Mouse (Mus musculus) forebrain, embryonic 14.5 days (tissue): ENCODE measurements around the gene Creb3l2. TPM values are rescaled to one million over a fixed set of nuclear protein-coding genes. Genes with fewer than 3 reads are reported as not detected.

Source experiments
- ATAC-seq: fragments of 200-750 bp; cut with Nextera tagmentation; 2 replicates; pipeline ENCODE4 v1.8.0; 2017; ENCODE audit warnings: mild to moderate bottlenecking, moderate library complexity
- DNase-seq: peaks from one replicate; pipeline ENCODE4 v3.0.0-alpha.2; 2015; ENCODE audit warnings: low spot score
- H3K27ac ChIP-seq: fragments of 300-500 bp; sonication (generic); 2 replicates; pipeline ENCODE4 v1.5.1; 2014; ENCODE audit warnings: low read depth, mild to moderate bottlenecking, control low read depth, low read length, moderate library complexity
- H3K27me3 ChIP-seq: fragments of 300-500 bp; sonication (generic); replicated peaks from 2 replicates; pipeline ENCODE4 v1.6.1; 2014; ENCODE audit warnings: low read length, control low read depth, mixed read lengths; ENCODE audit not compliant: control insufficient read depth, insufficient read depth
- H3K36me3 ChIP-seq: fragments of 300-500 bp; sonication (generic); 2 replicates; pipeline ENCODE4 v1.6.1; 2014; ENCODE audit warnings: low read length, control low read depth; ENCODE audit not compliant: control insufficient read depth, insufficient read depth
- H3K4me1 ChIP-seq: fragments of 300-500 bp; sonication (generic); 2 replicates; pipeline ENCODE4 v1.6.1; 2014; ENCODE audit warnings: antibody characterized with exemption, low read length, control low read depth; ENCODE audit not compliant: control insufficient read depth, insufficient read depth
- H3K4me2 ChIP-seq: fragments of 300-500 bp; sonication (generic); 2 replicates; pipeline ENCODE4 v1.6.1; 2014; ENCODE audit warnings: mild to moderate bottlenecking, control low read depth, low read length
- H3K4me3 ChIP-seq: fragments of 300-500 bp; sonication (generic); 2 replicates; pipeline ENCODE4 v1.5.1; 2014; ENCODE audit warnings: low read depth, low read length, control low read depth
- H3K9ac ChIP-seq: fragments of 300-500 bp; sonication (generic); 2 replicates; pipeline ENCODE4 v1.6.1; 2014; ENCODE audit warnings: mild to moderate bottlenecking, low read length, control low read depth, moderate library complexity
- H3K9me3 ChIP-seq: fragments of 300-500 bp; sonication (generic); replicated peaks from 2 replicates; pipeline ENCODE4 v1.6.1; 2016; ENCODE audit warnings: low read length, control low read depth, mixed read lengths; ENCODE audit not compliant: control insufficient read depth
- WGBS: fragments of 180-500 bp; shearing (Covaris S2); extraction: QIAGEN DNeasy Blood & Tissue Kit; methylation state at CpG from one replicate; pipeline ENCODE4 v1.1.7; 2014; 5-methylcytosine and 5-hydroxymethylcytosine counted together
- polyA plus RNA-seq: library from polyadenylated mRNA; unstranded; fragments of >200 nt; fragmentation: Nextera tagmentation; extraction: Ambion mirVana; gene quantifications from 2 replicates; pipeline ENCODE4 v1.2.1, GENCODE M21; 2014

The Creb3l2 gene
- polyA plus RNA-seq, 1 experiment from 2014 or later, result 2.4 TPM

DNA sequence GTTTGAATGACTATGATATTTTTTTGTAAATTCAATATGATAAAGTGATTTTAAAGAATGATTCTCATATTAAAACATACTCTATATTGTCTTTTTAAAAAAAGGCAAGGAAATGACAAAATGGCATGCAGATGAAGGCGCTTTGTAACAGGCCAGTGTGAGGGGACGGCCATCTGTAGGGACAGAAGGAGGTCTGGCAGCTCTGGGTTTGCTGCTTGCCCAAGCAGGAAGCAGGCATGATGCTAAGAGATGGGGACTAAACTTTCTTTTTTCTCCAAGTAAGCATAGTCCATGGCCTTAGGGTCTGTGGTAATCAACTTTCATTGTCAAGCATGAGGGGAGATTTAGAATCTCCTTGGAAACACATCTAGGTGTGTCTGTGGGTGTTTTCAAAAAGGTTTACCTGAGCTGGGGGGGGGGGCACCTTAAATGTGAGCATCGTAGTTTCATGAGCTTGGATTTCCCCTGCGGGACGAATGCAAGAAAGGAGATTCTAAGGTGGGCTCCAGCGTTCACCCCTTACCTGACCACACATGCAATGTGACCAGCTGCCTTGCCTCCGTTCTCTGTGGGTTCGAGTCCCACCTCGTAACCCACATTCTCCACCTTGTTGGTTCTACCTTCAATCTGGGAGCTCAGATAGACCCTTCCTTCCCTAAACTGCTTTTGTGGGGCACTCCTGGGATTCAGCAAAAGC, 115.9 kb downstream of the Creb3l2 start:
- Histone ChIP-seq H3K9ac (no peak overlapping the region), H3K9me3 (no peaks in the 10 kb centered on the region), H3K4me2 (no peak overlapping the region), H3K27ac (no peak overlapping the region), H3K4me3 (no peak overlapping the region), H3K27me3 (no peaks in the 10 kb centered on the region), H3K36me3 (no peaks in the 10 kb centered on the region), H3K4me1 (peaks cover 26% of the 10 kb centered on the region; the same call in 1 of the 2 replicates)
- DNase-seq, result no peak
- no peak for ATAC-seq
- 97% methylated on average over 9 of the region's 9 CpGs for WGBS

GRCm38 (mm10) chr6:37325076-37325475, 116.9 kb downstream of the Creb3l2 start:
- Histone ChIP-seq H3K9ac (no peak overlapping the region), H3K4me2 (no peak overlapping the region), H3K4me1 (peaks cover 19% of the 10 kb centered on the region; the same call in 1 of the 2 replicates), H3K9me3 (no peaks in the 10 kb centered on the region), H3K27me3 (no peaks in the 10 kb centered on the region), H3K36me3 (no peaks in the 10 kb centered on the region), H3K4me3 (no peak overlapping the region), H3K27ac (no peak overlapping the region)
- ATAC-seq (no peak), DNase-seq (no peak)
- 92% methylated on average over 3 of the region's 3 CpGs for WGBS

DNA sequence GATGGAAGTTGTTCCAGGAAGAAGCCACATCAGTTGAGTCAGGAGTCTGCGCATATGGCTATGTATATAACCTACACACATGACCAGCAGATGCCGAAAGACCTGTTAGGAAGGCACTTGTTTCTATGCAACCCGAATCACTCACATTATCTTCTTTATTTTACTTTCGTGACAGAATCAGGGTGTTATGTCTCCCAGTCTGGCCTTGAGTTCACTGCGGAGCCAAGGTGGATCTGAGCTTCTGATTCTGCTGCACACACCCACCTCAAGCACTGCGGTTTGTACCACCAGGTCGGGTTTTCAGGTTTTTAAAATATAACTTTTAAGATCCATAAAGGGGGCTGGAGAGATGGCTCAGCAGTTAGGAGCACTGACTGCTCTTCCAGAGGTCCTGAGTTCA, 119.3 kb downstream of the Creb3l2 start:
- no peak for DNase-seq
- WGBS, result 91% methylated on average over 7 of the region's 7 CpGs

DNA sequence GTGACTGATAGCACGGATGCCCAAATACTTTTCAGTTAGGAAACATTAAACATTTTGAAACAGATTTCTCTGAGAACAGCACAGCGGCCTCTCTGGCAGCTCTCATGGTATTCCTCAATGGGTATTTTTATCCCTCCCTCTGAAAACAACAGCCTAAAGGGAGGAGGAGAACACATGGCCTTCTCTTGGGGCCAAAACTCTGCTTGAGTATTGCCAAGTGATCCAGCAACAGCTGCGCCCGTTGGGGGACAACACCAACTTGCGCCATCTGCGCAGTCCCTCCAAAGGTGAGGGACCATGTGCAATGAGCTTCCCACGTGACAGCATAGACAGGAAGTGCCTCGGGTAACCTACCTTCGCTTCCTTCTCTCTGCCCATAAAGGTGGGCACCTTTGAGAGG, 119.9 kb downstream of the Creb3l2 start:
- H3K9me3 ChIP-seq, result no peaks in the 10 kb centered on the region
- H3K36me3 ChIP-seq, result no peaks in the 10 kb centered on the region
- no peak overlapping the region for H3K4me2 ChIP-seq
- ATAC-seq, result no peak
- no peaks in the 10 kb centered on the region for H3K27me3 ChIP-seq
- H3K4me1 ChIP-seq, result peaks cover 7% of the 10 kb centered on the region; the same call in 1 of the 2 replicates
- DNase-seq, result no peak
- H3K4me3 ChIP-seq, result no peak overlapping the region
- H3K9ac ChIP-seq, result no peak overlapping the region
- 89% methylated on average over 9 of the region's 9 CpGs for WGBS
- H3K27ac ChIP-seq, result no peak overlapping the region

More for the DNA sequence above, 119.3 kb downstream of the Creb3l2 start:
- Histone ChIP-seq H3K27ac (no peak overlapping the region), H3K36me3 (no peaks in the 10 kb centered on the region), H3K4me1 (peaks cover 10% of the 10 kb centered on the region; the same call in 1 of the 2 replicates), H3K27me3 (no peaks in the 10 kb centered on the region), H3K9ac (no peak overlapping the region), H3K4me3 (no peak overlapping the region), H3K9me3 (no peaks in the 10 kb centered on the region), H3K4me2 (no peak overlapping the region)
- ATAC-seq, result no peak

- Histone ChIP-seq H3K9me3 (no peaks in the 10 kb centered on the region), H3K27me3 (no peaks in the 10 kb centered on the region), H3K9ac (no peak overlapping the region), H3K36me3 (no peaks in the 10 kb centered on the region), H3K4me3 (no peak overlapping the region), H3K4me1 (no peaks in the 10 kb centered on the region), H3K4me2 (no peak overlapping the region), H3K27ac (no peak overlapping the region)
- ATAC-seq, result no peak
- DNase-seq, result no peak
- WGBS, result 83% methylated on average over 5 of the region's 5 CpGs
Measured at GRCm38 (mm10) chr6:37317904-37318303, 124.0 kb downstream of the Creb3l2 start.

GRCm38 (mm10) chr6:37315440-37315839, 126.5 kb downstream of the Creb3l2 start:
- Histone ChIP-seq H3K4me2 (no peak overlapping the region), H3K27me3 (no peaks in the 10 kb centered on the region), H3K4me3 (no peak overlapping the region), H3K36me3 (no peaks in the 10 kb centered on the region), H3K27ac (no peak overlapping the region), H3K9me3 (no peaks in the 10 kb centered on the region), H3K4me1 (no peaks in the 10 kb centered on the region), H3K9ac (no peak overlapping the region)
- no peak for ATAC-seq
- DNase-seq, result no peak

- Histone ChIP-seq H3K27ac (no peak overlapping the region), H3K9ac (no peak overlapping the region), H3K36me3 (no peaks in the 10 kb centered on the region), H3K9me3 (no peaks in the 10 kb centered on the region), H3K4me2 (no peak overlapping the region), H3K4me1 (no peaks in the 10 kb centered on the region), H3K4me3 (no peak overlapping the region), H3K27me3 (no peaks in the 10 kb centered on the region)
- no peak for ATAC-seq
- no peak for DNase-seq
- WGBS, result 84% methylated on average over 4 of the region's 4 CpGs
Measured at GRCm38 (mm10) chr6:37310601-37311000, 131.3 kb downstream of the Creb3l2 start.

DNA sequence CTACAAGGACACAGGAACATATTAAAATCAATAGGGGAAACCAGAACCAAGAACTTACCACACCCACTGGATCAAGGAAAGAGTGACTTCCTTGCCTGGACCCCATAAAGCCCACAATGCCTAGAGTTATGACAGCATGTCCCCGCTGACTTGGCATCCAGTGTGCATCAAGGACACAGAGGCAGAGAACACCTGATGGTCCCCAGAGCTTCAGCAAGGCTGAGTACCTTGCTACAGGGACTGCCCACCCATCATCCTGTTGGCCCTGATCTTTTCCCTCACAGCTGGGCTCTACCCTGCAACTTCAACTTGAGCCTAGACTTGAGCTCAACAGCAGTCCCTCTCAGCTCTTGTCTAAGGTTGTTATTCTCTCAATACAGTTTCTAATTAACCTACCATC, 135.3 kb downstream of the Creb3l2 start:
- no peaks in the 10 kb centered on the region for H3K27me3 ChIP-seq
- 95% methylated on average over 1 of the region's 1 CpGs for WGBS
- H3K4me2 ChIP-seq, result no peak overlapping the region
- no peaks in the 10 kb centered on the region for H3K36me3 ChIP-seq
- ATAC-seq (no peak), DNase-seq (no peak)
- no peaks in the 10 kb centered on the region for H3K9me3 ChIP-seq
- H3K4me1 ChIP-seq, result no peaks in the 10 kb centered on the region
- H3K27ac ChIP-seq, result no peak overlapping the region
- H3K9ac ChIP-seq, result no peak overlapping the region
- H3K4me3 ChIP-seq, result no peak overlapping the region

GRCm38 (mm10) chr6:37300492-37300891, 141.5 kb downstream of the Creb3l2 start:
- H3K4me2 ChIP-seq, result peak overlapping the region; percentile 95
- DNase-seq, result peak; percentile 37
- WGBS, result 6% methylated on average over 13 of the region's 13 CpGs
- H3K4me3 ChIP-seq, result peak overlapping the region; percentile 77
- peaks cover 20% of the 10 kb centered on the region for H3K4me1 ChIP-seq
- no peaks in the 10 kb centered on the region for H3K27me3 ChIP-seq
- no peaks in the 10 kb centered on the region for H3K36me3 ChIP-seq
- peak overlapping the region; percentile 93 for H3K9ac ChIP-seq
- no peak overlapping the region for H3K27ac ChIP-seq
- peak; percentile 6; the same call in 1 of the 2 replicates for ATAC-seq
- no peaks in the 10 kb centered on the region for H3K9me3 ChIP-seq
